Mouse (Mus musculus): ENCODE results near the gene Serpinf1. TPM values are rescaled to one million over a fixed set of nuclear protein-coding genes. Genes with fewer than 3 reads are reported as not detected.
A peak's percentile ranks its signal among the peaks of the same experiment; 100 is the strongest.

Gene Serpinf1
- polyA plus RNA-seq, 1 experiment = 5.8 TPM

- H3K4me1 ChIP-seq (ENCODE audit: control insufficient read depth, insufficient read depth, insufficient read length, low read length) = peaks cover 26% of the 10 kb centered on the region
- no peak for TF ChIP-seq POLR2A (IDR thresholded peaks at IDR 0.05; ENCODE audit: low read depth, low read length)
- TF ChIP-seq CTCF (IDR thresholded peaks at IDR 0.05; ENCODE audit: extremely low read depth, insufficient read length, insufficient replicate concordance, low read depth, low read length) = no peak
- H3K27me3 ChIP-seq (ENCODE audit: control insufficient read depth, insufficient read depth, low read length) = no peaks in the 10 kb centered on the region
- no peak overlapping the region for H3K27ac ChIP-seq (ENCODE audit: insufficient read depth, low read depth, low read length)
- H3K36me3 ChIP-seq (ENCODE audit: control insufficient read depth, insufficient read depth, low read length) = peaks cover 27% of the 10 kb centered on the region
- WGBS = 78% methylated on average over 6 of the region's 6 CpGs
- H3K4me3 ChIP-seq (ENCODE audit: low read depth, low read length) = no peak overlapping the region
These were observed 42.5 kb upstream of the Serpinf1 start for GRCm38 (mm10) chr11:75465051-75465450.

DNA sequence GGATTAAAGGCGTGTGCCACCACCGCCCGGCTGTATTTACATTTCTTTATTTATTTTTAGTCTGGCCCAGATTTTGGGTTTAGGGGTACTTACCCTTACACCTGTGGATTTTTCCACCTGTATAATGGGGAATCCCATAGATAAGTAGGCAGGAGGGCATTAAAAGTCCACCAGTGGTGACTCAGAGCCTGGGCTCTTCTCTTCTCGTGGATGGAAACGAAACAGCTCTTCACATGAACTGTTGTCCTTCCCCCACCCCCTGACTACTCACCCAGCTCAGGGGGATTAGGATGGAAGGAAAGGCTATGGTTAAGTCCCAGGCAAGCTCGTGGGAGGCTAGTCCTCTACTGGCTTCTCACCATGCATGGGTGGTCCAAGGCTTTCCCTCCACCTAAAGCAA lies 41.9 kb upstream of the Serpinf1 start:
- peaks cover 29% of the 10 kb centered on the region for H3K4me1 ChIP-seq (ENCODE audit: control insufficient read depth, insufficient read depth, insufficient read length, low read length)
- H3K27me3 ChIP-seq (ENCODE audit: control insufficient read depth, insufficient read depth, low read length) = no peaks in the 10 kb centered on the region
- H3K4me3 ChIP-seq (ENCODE audit: low read depth, low read length) = no peak overlapping the region
- no peak overlapping the region for H3K27ac ChIP-seq (ENCODE audit: insufficient read depth, low read depth, low read length)
- peaks cover 27% of the 10 kb centered on the region for H3K36me3 ChIP-seq (ENCODE audit: control insufficient read depth, insufficient read depth, low read length)
- no peak for TF ChIP-seq POLR2A (IDR thresholded peaks at IDR 0.05; ENCODE audit: low read depth, low read length)
- TF ChIP-seq CTCF (IDR thresholded peaks at IDR 0.05; ENCODE audit: extremely low read depth, insufficient read length, insufficient replicate concordance, low read depth, low read length) = no peak
- 76% methylated on average over 6 of the region's 6 CpGs for whole genome bisulfite sequencing

DNA sequence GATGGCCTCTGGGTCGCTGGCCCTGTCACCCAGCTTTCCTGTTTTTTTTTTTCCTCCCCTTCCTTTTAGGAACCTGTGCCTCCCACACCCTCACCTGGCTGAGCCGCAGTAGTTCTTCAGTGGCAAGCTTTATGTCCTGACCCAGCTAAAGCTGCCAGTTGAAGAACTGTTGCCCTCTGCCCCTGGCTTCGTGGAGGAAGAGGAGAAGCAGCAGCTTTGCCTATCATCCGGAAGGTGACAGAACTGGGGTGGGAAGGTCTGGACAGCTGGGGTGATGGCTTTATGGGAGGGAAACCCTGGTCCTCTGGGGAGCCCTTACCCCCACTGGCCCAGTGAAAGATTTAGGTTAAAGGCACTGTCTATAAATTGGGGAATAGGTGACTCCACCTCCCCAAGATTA lies 41.1 kb upstream of the Serpinf1 start:
- peaks cover 27% of the 10 kb centered on the region for H3K36me3 ChIP-seq (ENCODE audit: control insufficient read depth, insufficient read depth, low read length)
- WGBS = 26% methylated on average over 4 of the region's 4 CpGs
- TF ChIP-seq CTCF (IDR thresholded peaks at IDR 0.05; ENCODE audit: extremely low read depth, insufficient read length, insufficient replicate concordance, low read depth, low read length) = no peak
- no peak for TF ChIP-seq POLR2A (IDR thresholded peaks at IDR 0.05; ENCODE audit: low read depth, low read length)
- H3K27ac ChIP-seq (ENCODE audit: insufficient read depth, low read depth, low read length) = peak overlapping the region; percentile 44
- no peaks in the 10 kb centered on the region for H3K27me3 ChIP-seq (ENCODE audit: control insufficient read depth, insufficient read depth, low read length)
- H3K4me1 ChIP-seq (ENCODE audit: control insufficient read depth, insufficient read depth, insufficient read length, low read length) = peaks cover 30% of the 10 kb centered on the region
- peak overlapping the region; percentile 97 for H3K4me3 ChIP-seq (ENCODE audit: low read depth, low read length)

DNA sequence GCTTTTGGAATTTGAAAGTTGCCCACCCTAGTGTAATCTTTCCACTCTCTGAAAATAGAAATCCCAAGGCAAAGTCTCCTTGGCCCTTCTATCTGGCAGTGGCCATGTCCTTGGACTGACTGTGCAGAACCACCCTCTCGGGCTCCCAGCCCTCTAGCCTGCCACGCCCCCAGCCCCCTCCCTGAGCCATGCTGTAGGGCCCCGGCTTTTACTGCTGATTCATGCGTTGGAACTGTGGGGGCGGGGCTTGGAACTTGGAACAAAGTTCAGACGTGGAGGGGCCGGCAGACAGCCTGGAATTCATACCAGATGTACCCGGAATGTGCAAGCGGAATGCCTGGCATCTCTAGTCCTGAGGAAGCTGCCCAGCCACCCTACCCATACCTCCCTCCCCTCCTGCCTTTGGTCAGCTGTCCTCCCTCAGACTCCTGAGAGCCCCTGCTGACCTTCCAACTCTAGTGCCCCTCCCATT lies 40.4 kb upstream of the Serpinf1 start:
- peak overlapping the region; percentile 99 for H3K27ac ChIP-seq (ENCODE audit: insufficient read depth, low read depth, low read length)
- TF ChIP-seq POLR2A (IDR thresholded peaks at IDR 0.05; ENCODE audit: low read depth, low read length) (no peak), CTCF (IDR thresholded peaks at IDR 0.05; ENCODE audit: extremely low read depth, insufficient read length, insufficient replicate concordance, low read depth, low read length) (no peak)
- WGBS = 5% methylated on average over 9 of the region's 9 CpGs

DNA sequence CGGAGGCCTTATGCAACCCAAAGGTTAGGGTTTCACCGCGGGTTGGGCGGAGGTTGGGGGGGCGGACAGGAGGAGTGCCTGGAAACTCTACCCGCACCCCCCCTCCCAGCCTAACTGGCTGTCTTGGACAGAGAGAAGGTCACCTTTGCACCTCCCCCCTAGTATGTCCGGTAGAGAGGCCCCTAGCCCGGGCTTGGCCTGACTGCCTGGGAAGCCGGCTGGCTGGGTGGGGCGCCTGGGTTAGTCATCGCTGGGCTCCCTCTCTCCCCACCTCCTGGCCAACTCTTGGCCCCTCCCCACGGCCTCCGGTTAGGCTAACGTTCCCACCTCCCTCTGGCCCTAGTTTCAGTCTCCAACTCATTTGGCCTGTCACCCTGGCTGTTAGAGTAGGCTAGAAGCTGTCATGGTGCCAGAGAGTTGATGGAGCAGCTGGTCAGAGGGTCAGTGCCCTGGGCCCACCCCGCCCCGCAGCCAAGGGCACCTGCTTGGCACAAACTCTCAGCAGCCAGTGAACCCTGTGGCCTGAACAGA lies 39.8 kb upstream of the Serpinf1 start:
- TF ChIP-seq POLR2A (IDR thresholded peaks at IDR 0.05; ENCODE audit: low read depth, low read length) (peak; percentile 56; the same call in 1 of the 2 replicates), CTCF (IDR thresholded peaks at IDR 0.05; ENCODE audit: extremely low read depth, insufficient read length, insufficient replicate concordance, low read depth, low read length) (no peak)
- peaks cover 27% of the 10 kb centered on the region for H3K36me3 ChIP-seq (ENCODE audit: control insufficient read depth, insufficient read depth, low read length)
- H3K4me1 ChIP-seq (ENCODE audit: control insufficient read depth, insufficient read depth, insufficient read length, low read length) = peaks cover 25% of the 10 kb centered on the region
- WGBS = 2% methylated on average over 16 of the region's 16 CpGs
- peak overlapping the region; percentile 99 for H3K27ac ChIP-seq (ENCODE audit: insufficient read depth, low read depth, low read length)
- no peaks in the 10 kb centered on the region for H3K27me3 ChIP-seq (ENCODE audit: control insufficient read depth, insufficient read depth, low read length)
- peak overlapping the region; percentile 97 for H3K4me3 ChIP-seq (ENCODE audit: low read depth, low read length)

More for the DNA sequence above, 40.4 kb upstream of the Serpinf1 start:
- H3K36me3 ChIP-seq (ENCODE audit: control insufficient read depth, insufficient read depth, low read length) = peaks cover 27% of the 10 kb centered on the region
- no peaks in the 10 kb centered on the region for H3K27me3 ChIP-seq (ENCODE audit: control insufficient read depth, insufficient read depth, low read length)
- H3K4me3 ChIP-seq (ENCODE audit: low read depth, low read length) = peak overlapping the region; percentile 97
- H3K4me1 ChIP-seq (ENCODE audit: control insufficient read depth, insufficient read depth, insufficient read length, low read length) = peaks cover 26% of the 10 kb centered on the region

DNA sequence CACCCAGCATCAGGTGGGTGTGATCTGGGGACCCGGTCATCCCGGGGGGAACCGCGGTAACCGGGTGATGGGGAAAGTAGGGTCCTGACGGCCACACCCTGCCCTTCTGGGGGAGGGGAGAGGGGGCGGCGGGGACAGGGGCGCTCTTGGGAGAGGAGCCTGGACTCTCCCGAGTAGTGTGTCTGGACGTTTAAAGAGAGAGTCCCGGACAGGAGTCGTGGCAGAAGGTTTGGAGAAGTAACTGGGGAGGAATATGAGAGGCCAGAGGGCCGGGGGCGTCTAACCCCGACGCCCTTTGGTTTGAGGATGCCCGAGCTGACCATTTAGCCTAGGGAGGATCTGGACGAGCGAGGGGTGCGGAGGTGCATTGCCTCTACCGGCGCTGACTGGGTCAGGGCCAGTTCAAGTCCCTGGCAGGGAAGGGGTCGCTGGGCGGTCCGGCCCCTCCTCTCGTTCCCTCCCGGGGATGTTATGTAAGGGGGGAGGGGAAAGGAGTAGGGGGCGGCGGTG lies 39.3 kb upstream of the Serpinf1 start:
- Histone ChIP-seq H3K4me3 (ENCODE audit: low read depth, low read length) (peak overlapping the region; percentile 97), H3K27ac (ENCODE audit: insufficient read depth, low read depth, low read length) (peak overlapping the region; percentile 99), H3K4me1 (ENCODE audit: control insufficient read depth, insufficient read depth, insufficient read length, low read length) (peaks cover 25% of the 10 kb centered on the region), H3K36me3 (ENCODE audit: control insufficient read depth, insufficient read depth, low read length) (peaks cover 27% of the 10 kb centered on the region), H3K27me3 (ENCODE audit: control insufficient read depth, insufficient read depth, low read length) (no peaks in the 10 kb centered on the region)
- WGBS = under 1% methylated on average over 30 of the region's 30 CpGs
- no peak for TF ChIP-seq POLR2A (IDR thresholded peaks at IDR 0.05; ENCODE audit: low read depth, low read length)
- no peak for TF ChIP-seq CTCF (IDR thresholded peaks at IDR 0.05; ENCODE audit: extremely low read depth, insufficient read length, insufficient replicate concordance, low read depth, low read length)

- WGBS = under 1% methylated on average over 46 of the region's 46 CpGs
- Histone ChIP-seq H3K27me3 (ENCODE audit: control insufficient read depth, insufficient read depth, low read length) (no peaks in the 10 kb centered on the region), H3K4me1 (ENCODE audit: control insufficient read depth, insufficient read depth, insufficient read length, low read length) (peaks cover 25% of the 10 kb centered on the region), H3K36me3 (ENCODE audit: control insufficient read depth, insufficient read depth, low read length) (peaks cover 24% of the 10 kb centered on the region), H3K4me3 (ENCODE audit: low read depth, low read length) (peak within 1 kb of the TSS; percentile 97), H3K27ac (ENCODE audit: insufficient read depth, low read depth, low read length) (peak within 1 kb of the TSS; percentile 100)
- TF ChIP-seq POLR2A (IDR thresholded peaks at IDR 0.05; ENCODE audit: low read depth, low read length) (peak; percentile 100), CTCF (IDR thresholded peaks at IDR 0.05; ENCODE audit: extremely low read depth, insufficient read length, insufficient replicate concordance, low read depth, low read length) (no peak)
These were observed 38.6 kb upstream of the Serpinf1 start, which contains the start of gene Tlcd2 for GRCm38 (mm10) chr11:75460844-75461742. TSS of gene Tlcd2 (plus strand) at chr11:75461715.

All from small intestine, adult 2 months (tissue).